Mouse (Mus musculus): ENCODE data around the gene Shf.
"Not testable (repeated sequence)": the region's sequence is repeated elsewhere in the genome, so short reads cannot be mapped to it uniquely, and the experiment has no call there.

The Shf gene

GRCm38 (mm10) chr2:122348531-122349131 is 20.3 kb downstream of the Shf start:
- DNase-seq (ENCODE audit: low read depth, low spot score), result peak; percentile 70

GRCm38 (mm10) chr2:122347257-122347656 is 21.7 kb downstream of the Shf start:
- DNase-seq (ENCODE audit: low read depth, low spot score), result no peak

- DNase-seq (ENCODE audit: low read depth, low spot score), result not testable (repeated sequence)
Observed at GRCm38 (mm10) chr2:122346164-122346563, 22.8 kb downstream of the Shf start.

GRCm38 (mm10) chr2:122345106-122345893 is 23.7 kb downstream of the Shf start:
- no peak for DNase-seq (ENCODE audit: low read depth, low spot score)

- no peak for DNase-seq (ENCODE audit: low read depth, low spot score)
Observed at GRCm38 (mm10) chr2:122337291-122337690, 31.7 kb downstream of the Shf start.

- no peak for DNase-seq (ENCODE audit: low read depth, low spot score)
Observed at GRCm38 (mm10) chr2:122334170-122334569, 34.8 kb downstream of the Shf start.

- no peak for DNase-seq (ENCODE audit: low read depth, low spot score)
Observed at GRCm38 (mm10) chr2:122332222-122332621, 36.7 kb downstream of the Shf start.

- DNase-seq (ENCODE audit: low read depth, low spot score), result not testable (repeated sequence)
Observed at GRCm38 (mm10) chr2:122330317-122330716, 38.6 kb downstream of the Shf start.

GRCm38 (mm10) chr2:122327986-122328385 is 41.0 kb downstream of the Shf start:
- no peak for DNase-seq (ENCODE audit: low read depth, low spot score)

GRCm38 (mm10) chr2:122325361-122325760 is 43.6 kb downstream of the Shf start:
- DNase-seq (ENCODE audit: low read depth, low spot score), result no peak

- DNase-seq (ENCODE audit: low read depth, low spot score), result no peak
Observed at GRCm38 (mm10) chr2:122324586-122324985, 44.4 kb downstream of the Shf start.

GRCm38 (mm10) chr2:122323960-122324359 is 45.0 kb downstream of the Shf start:
- no peak for DNase-seq (ENCODE audit: low read depth, low spot score)

- DNase-seq (ENCODE audit: low read depth, low spot score), result no peak
Observed at GRCm38 (mm10) chr2:122317384-122317783, 51.6 kb downstream of the Shf start.

- no peak for DNase-seq (ENCODE audit: low read depth, low spot score)
Observed at GRCm38 (mm10) chr2:122315372-122315771, 53.6 kb downstream of the Shf start, which contains the start of gene Duox1. Duox1 (plus strand) TSS chr2:122315672.

- DNase-seq (ENCODE audit: low read depth, low spot score), result no peak
Observed at GRCm38 (mm10) chr2:122313536-122313935, 55.4 kb downstream of the Shf start, which contains the start of gene Duoxa1. Duoxa1 (minus strand) TSS chr2:122313730.

- DNase-seq (ENCODE audit: low read depth, low spot score), result peak; percentile 18
Observed at GRCm38 (mm10) chr2:122312722-122313417, 56.1 kb downstream of the Shf start.

GRCm38 (mm10) chr2:122311561-122311960 is 57.4 kb downstream of the Shf start:
- DNase-seq (ENCODE audit: low read depth, low spot score), result no peak

- DNase-seq (ENCODE audit: low read depth, low spot score), result no peak
Observed at GRCm38 (mm10) chr2:122309647-122310046, 59.3 kb downstream of the Shf start.

- DNase-seq (ENCODE audit: low read depth, low spot score), result no peak
Observed at GRCm38 (mm10) chr2:122306184-122306583, 62.8 kb downstream of the Shf start.

GRCm38 (mm10) chr2:122305097-122305892 is 63.7 kb downstream of the Shf start:
- no peak for DNase-seq (ENCODE audit: low read depth, low spot score)

GRCm38 (mm10) chr2:122304544-122304943 is 64.4 kb downstream of the Shf start:
- DNase-seq (ENCODE audit: low read depth, low spot score), result no peak

Data from retina, adult 2 months (tissue).